Mouse (Mus musculus) liver, embryonic 16.5 days (tissue): ENCODE measurements around the gene Olfr418. TPM values are rescaled to one million over a fixed set of nuclear protein-coding genes. Genes with fewer than 3 reads are reported as not detected.

ENCODE experiments used
- ATAC-seq: fragments of 200-750 bp; cut with Nextera tagmentation; 2 replicates; pipeline ENCODE4 v1.8.0; 2017; ENCODE audit warnings: low read depth, mild to moderate bottlenecking, moderate number of reproducible peaks, moderate library complexity
- H3K27ac ChIP-seq: fragments of 300-500 bp; sonication (generic); 2 replicates; pipeline ENCODE4 v1.5.1; 2014; ENCODE audit warnings: mild to moderate bottlenecking, low read length
- H3K27me3 ChIP-seq: fragments of 300-500 bp; sonication (generic); 2 replicates; pipeline ENCODE4 v1.6.1; 2014; ENCODE audit warnings: low read depth, low read length, mixed read lengths; ENCODE audit not compliant: control insufficient read depth, insufficient read depth
- H3K36me3 ChIP-seq: fragments of 300-500 bp; sonication (generic); 2 replicates; pipeline ENCODE4 v1.6.1; 2014; ENCODE audit warnings: mild to moderate bottlenecking; ENCODE audit not compliant: control insufficient read depth, insufficient read depth
- H3K4me1 ChIP-seq: fragments of 300-500 bp; sonication (generic); 2 replicates; pipeline ENCODE4 v1.6.1; 2014; ENCODE audit warnings: low read depth, low read length, mixed read lengths; ENCODE audit not compliant: control insufficient read depth
- H3K4me2 ChIP-seq: fragments of 300-500 bp; sonication (generic); 2 replicates; pipeline ENCODE4 v1.6.1; 2014; ENCODE audit warnings: low read depth, low read length, mixed read lengths
- H3K4me3 ChIP-seq: fragments of 300-500 bp; sonication (generic); 2 replicates; pipeline ENCODE4 v1.5.1; 2014; ENCODE audit warnings: low read depth, mild to moderate bottlenecking, low read length
- H3K9ac ChIP-seq: fragments of 300-500 bp; sonication (generic); 2 replicates; pipeline ENCODE4 v1.6.1; 2014; ENCODE audit warnings: low read depth, low read length
- H3K9me3 ChIP-seq: fragments of 300-500 bp; sonication (generic); replicated peaks from 2 replicates; pipeline ENCODE4 v1.6.1; 2016; ENCODE audit warnings: low read length; ENCODE audit not compliant: control insufficient read depth
- WGBS: fragments of 180-500 bp; shearing (Covaris S2); extraction: QIAGEN DNeasy Blood & Tissue Kit; methylation state at CpG from one replicate; pipeline ENCODE4 v1.1.7; 2014; ENCODE audit not compliant: insufficient replicate concordance; 5-methylcytosine and 5-hydroxymethylcytosine counted together
- polyA plus RNA-seq: library from polyadenylated mRNA; unstranded; fragments of >200 nt; fragmentation: Nextera tagmentation; extraction: Ambion mirVana; gene quantifications from 2 replicates; pipeline ENCODE4 v1.2.1, GENCODE M21; 2015

Olfr418 gene
- polyA plus RNA-seq, 1 experiment from 2014 or later: not detected

- no peaks in the 10 kb centered on the region for H3K36me3 ChIP-seq
- 47% methylated on average over 2 of the region's 2 CpGs for WGBS
- H3K27ac ChIP-seq: no peak overlapping the region
- H3K27me3 ChIP-seq: no peaks in the 10 kb centered on the region
- H3K9ac ChIP-seq: no peak overlapping the region
- H3K4me2 ChIP-seq: no peak overlapping the region
- no peak for ATAC-seq
- H3K4me1 ChIP-seq: no peaks in the 10 kb centered on the region
- no peaks in the 10 kb centered on the region for H3K9me3 ChIP-seq
- H3K4me3 ChIP-seq: no peak overlapping the region
These were observed 52.2 kb downstream of the Olfr418 start for GRCm38 (mm10) chr1:173317925-173318477.

DNA sequence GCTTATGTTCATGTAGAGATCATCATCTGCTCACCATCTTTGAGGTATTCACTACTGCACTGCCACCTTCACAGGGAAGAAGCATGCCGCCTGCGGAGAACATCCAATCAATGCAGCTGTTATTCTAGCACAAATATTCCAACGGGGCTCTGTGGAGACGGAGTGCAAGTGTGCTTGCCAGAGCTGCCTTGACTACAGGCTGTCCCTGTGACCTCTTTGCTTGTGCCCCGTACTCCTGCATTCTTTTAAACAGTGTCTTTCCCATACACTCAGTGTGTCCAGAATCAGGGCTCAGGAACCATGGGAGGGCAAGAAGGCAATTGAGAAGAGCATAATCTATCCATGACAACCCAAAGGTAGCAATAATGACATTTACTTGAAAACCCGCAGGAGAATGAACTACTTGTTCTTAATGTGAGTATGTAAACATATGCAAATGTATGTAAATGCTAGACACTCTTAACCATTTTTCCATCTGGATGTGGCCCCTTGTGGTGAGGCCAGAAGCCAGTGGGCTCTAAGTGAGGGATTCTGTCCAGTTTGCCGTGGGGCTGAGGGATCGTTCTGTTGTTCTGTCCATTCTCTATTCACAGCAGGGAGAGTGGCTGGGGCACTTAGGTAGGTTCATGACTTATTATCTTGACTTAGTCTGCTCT is 55.9 kb downstream of the Olfr418 start:
- no peaks in the 10 kb centered on the region for H3K9me3 ChIP-seq
- H3K4me3 ChIP-seq: no peak overlapping the region
- H3K9ac ChIP-seq: no peak overlapping the region
- no peak overlapping the region for H3K4me2 ChIP-seq
- no peak for ATAC-seq
- H3K36me3 ChIP-seq: no peaks in the 10 kb centered on the region
- peaks cover 16% of the 10 kb centered on the region for H3K4me1 ChIP-seq
- WGBS: 63% methylated on average over 8 of the region's 8 CpGs
- no peak overlapping the region for H3K27ac ChIP-seq
- no peaks in the 10 kb centered on the region for H3K27me3 ChIP-seq

DNA sequence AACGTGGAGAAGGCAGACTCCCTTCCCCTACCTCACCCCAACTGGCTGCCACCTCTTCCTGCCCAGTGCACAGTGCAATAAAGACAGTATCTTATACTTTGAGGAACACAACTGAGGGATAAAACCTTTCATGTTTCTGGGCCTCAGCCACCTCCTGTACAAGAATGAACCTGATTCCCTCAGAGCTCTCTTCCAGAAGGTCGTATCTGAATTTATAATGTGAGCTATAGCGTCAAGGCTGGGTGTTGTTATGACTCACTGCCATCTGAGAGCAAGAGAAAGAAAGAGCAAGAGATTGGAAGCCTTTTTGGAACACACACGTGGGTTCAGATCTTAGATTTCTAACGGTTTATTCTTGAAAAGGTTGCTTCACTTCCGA is 56.4 kb downstream of the Olfr418 start:
- H3K9ac ChIP-seq: no peak overlapping the region
- no peaks in the 10 kb centered on the region for H3K9me3 ChIP-seq
- H3K4me1 ChIP-seq: peaks cover 21% of the 10 kb centered on the region
- H3K27me3 ChIP-seq: no peaks in the 10 kb centered on the region
- no peak overlapping the region for H3K4me2 ChIP-seq
- no peak overlapping the region for H3K27ac ChIP-seq
- ATAC-seq: no peak
- WGBS: 55% methylated on average over 6 of the region's 6 CpGs
- no peaks in the 10 kb centered on the region for H3K36me3 ChIP-seq
- H3K4me3 ChIP-seq: no peak overlapping the region

Other genes starting within 250 kb of the Olfr418 start
- not detected in 2 replicates for gene Olfr1408, start 128.6 kb upstream of the Olfr418 start, polyA plus RNA-seq
- gene Olfr1406, start 75.4 kb upstream of the Olfr418 start, polyA plus RNA-seq: not detected in 2 replicates
- gene Olfr218, start 68.2 kb upstream of the Olfr418 start, polyA plus RNA-seq: not detected in 2 replicates
- not detected in 2 replicates for gene Olfr1404, start 53.6 kb upstream of the Olfr418 start, polyA plus RNA-seq
- 0.20 and 0.21 TPM in 2 replicates for gene Fcer1a, start 38.8 kb upstream of the Olfr418 start, polyA plus RNA-seq
- not detected in 2 replicates for gene Mptx2, start 11.8 kb downstream of the Olfr418 start, polyA plus RNA-seq
- 69.3 and 71.7 TPM in 2 replicates for gene Ackr1, start 67.7 kb downstream of the Olfr418 start, polyA plus RNA-seq
- 3.6 and 3.8 TPM in 2 replicates for gene Aim2, start 84.9 kb downstream of the Olfr418 start, polyA plus RNA-seq
- gene Cadm3, start 101.7 kb downstream of the Olfr418 start, polyA plus RNA-seq: 1.7 and 1.8 TPM in 2 replicates
- 0.07 and 0.26 TPM in 2 replicates for gene Ifi206, start 225.0 kb downstream of the Olfr418 start, polyA plus RNA-seq